Mouse (Mus musculus): Measurements from ENCODE around the gene Tubb1. TPM values are rescaled to one million over a fixed set of nuclear protein-coding genes. Genes with fewer than 3 reads are reported as not detected.

Gene Tubb1
- polyA plus RNA-seq, 1 experiment from 2014 or later = 2.7 TPM

- H3K4me3 ChIP-seq (ENCODE audit: low read length) = no peak overlapping the region
- no peaks in the 10 kb centered on the region for H3K27me3 ChIP-seq (ENCODE audit: insufficient read depth, low read length)
- H3K9me3 ChIP-seq (ENCODE audit: low read length) = no peaks in the 10 kb centered on the region
- H3K9ac ChIP-seq (replicated peaks; ENCODE audit: low read length) = no peak overlapping the region
- H3K4me1 ChIP-seq (ENCODE audit: insufficient read depth, low read length) = peaks cover 21% of the 10 kb centered on the region
- no peak overlapping the region for H3K27ac ChIP-seq (ENCODE audit: low read length)
- 60% methylated on average over 4 of the region's 4 CpGs for WGBS
- ATAC-seq (ENCODE audit: low FRiP score, low TSS enrichment) = no peak
- no peaks in the 10 kb centered on the region for H3K36me3 ChIP-seq (ENCODE audit: insufficient read depth, low read length)
- no peak overlapping the region for H3K4me2 ChIP-seq (replicated peaks; ENCODE audit: low read depth, low read length)
Observed at GRCm38 (mm10) chr2:174441898-174442297, 8.6 kb upstream of the Tubb1 start.

- H3K27ac ChIP-seq (ENCODE audit: low read length) = no peak overlapping the region
Observed at GRCm38 (mm10) chr2:174442460-174442859, 8.0 kb upstream of the Tubb1 start.

GRCm38 (mm10) chr2:174443046-174443445, 7.4 kb upstream of the Tubb1 start:
- Histone ChIP-seq H3K27ac (ENCODE audit: low read length) (no peak overlapping the region), H3K9ac (replicated peaks; ENCODE audit: low read length) (no peak overlapping the region), H3K36me3 (ENCODE audit: insufficient read depth, low read length) (no peaks in the 10 kb centered on the region), H3K27me3 (ENCODE audit: insufficient read depth, low read length) (no peaks in the 10 kb centered on the region), H3K4me3 (ENCODE audit: low read length) (no peak overlapping the region), H3K4me2 (replicated peaks; ENCODE audit: low read depth, low read length) (no peak overlapping the region), H3K9me3 (ENCODE audit: low read length) (no peaks in the 10 kb centered on the region), H3K4me1 (ENCODE audit: insufficient read depth, low read length) (peaks cover 17% of the 10 kb centered on the region)
- ATAC-seq (ENCODE audit: low FRiP score, low TSS enrichment) = no peak
- 46% methylated on average over 2 of the region's 2 CpGs for WGBS

More at GRCm38 (mm10) chr2:174442460-174442859, 8.0 kb upstream of the Tubb1 start:
- ATAC-seq (ENCODE audit: low FRiP score, low TSS enrichment) = no peak
- no peak overlapping the region for H3K9ac ChIP-seq (replicated peaks; ENCODE audit: low read length)
- no peaks in the 10 kb centered on the region for H3K9me3 ChIP-seq (ENCODE audit: low read length)
- H3K4me3 ChIP-seq (ENCODE audit: low read length) = no peak overlapping the region
- no peak overlapping the region for H3K4me2 ChIP-seq (replicated peaks; ENCODE audit: low read depth, low read length)
- 54% methylated on average over 9 of the region's 9 CpGs for WGBS
- no peaks in the 10 kb centered on the region for H3K27me3 ChIP-seq (ENCODE audit: insufficient read depth, low read length)
- peaks cover 21% of the 10 kb centered on the region for H3K4me1 ChIP-seq (ENCODE audit: insufficient read depth, low read length)
- no peaks in the 10 kb centered on the region for H3K36me3 ChIP-seq (ENCODE audit: insufficient read depth, low read length)

GRCm38 (mm10) chr2:174444359-174444758, 6.1 kb upstream of the Tubb1 start:
- H3K9ac ChIP-seq (replicated peaks; ENCODE audit: low read length) = no peak overlapping the region
- H3K36me3 ChIP-seq (ENCODE audit: insufficient read depth, low read length) = no peaks in the 10 kb centered on the region
- H3K27ac ChIP-seq (ENCODE audit: low read length) = no peak overlapping the region
- no peaks in the 10 kb centered on the region for H3K9me3 ChIP-seq (ENCODE audit: low read length)
- no peaks in the 10 kb centered on the region for H3K27me3 ChIP-seq (ENCODE audit: insufficient read depth, low read length)
- H3K4me3 ChIP-seq (ENCODE audit: low read length) = no peak overlapping the region
- peaks cover 6% of the 10 kb centered on the region; the same call in 1 of the 2 replicates for H3K4me1 ChIP-seq (ENCODE audit: insufficient read depth, low read length)
- no peak overlapping the region for H3K4me2 ChIP-seq (replicated peaks; ENCODE audit: low read depth, low read length)
- no peak for ATAC-seq (ENCODE audit: low FRiP score, low TSS enrichment)
- WGBS = 85% methylated on average over 7 of the region's 7 CpGs

GRCm38 (mm10) chr2:174445018-174445417, 5.5 kb upstream of the Tubb1 start:
- Histone ChIP-seq H3K4me2 (replicated peaks; ENCODE audit: low read depth, low read length) (no peak overlapping the region), H3K36me3 (ENCODE audit: insufficient read depth, low read length) (no peaks in the 10 kb centered on the region), H3K9me3 (ENCODE audit: low read length) (no peaks in the 10 kb centered on the region), H3K4me3 (ENCODE audit: low read length) (no peak overlapping the region), H3K4me1 (ENCODE audit: insufficient read depth, low read length) (peaks cover 6% of the 10 kb centered on the region; the same call in 1 of the 2 replicates), H3K9ac (replicated peaks; ENCODE audit: low read length) (no peak overlapping the region), H3K27me3 (ENCODE audit: insufficient read depth, low read length) (no peaks in the 10 kb centered on the region), H3K27ac (ENCODE audit: low read length) (no peak overlapping the region)
- 80% methylated on average over 6 of the region's 6 CpGs for WGBS
- ATAC-seq (ENCODE audit: low FRiP score, low TSS enrichment) = no peak

- WGBS = 53% methylated on average over 7 of the region's 7 CpGs
- Histone ChIP-seq H3K27me3 (ENCODE audit: insufficient read depth, low read length) (no peaks in the 10 kb centered on the region), H3K4me3 (ENCODE audit: low read length) (no peak overlapping the region), H3K9me3 (ENCODE audit: low read length) (no peaks in the 10 kb centered on the region), H3K9ac (replicated peaks; ENCODE audit: low read length) (no peak overlapping the region), H3K4me1 (ENCODE audit: insufficient read depth, low read length) (peaks cover 6% of the 10 kb centered on the region; the same call in 1 of the 2 replicates), H3K27ac (ENCODE audit: low read length) (no peak overlapping the region), H3K4me2 (replicated peaks; ENCODE audit: low read depth, low read length) (no peak overlapping the region), H3K36me3 (ENCODE audit: insufficient read depth, low read length) (no peaks in the 10 kb centered on the region)
- ATAC-seq (ENCODE audit: low FRiP score, low TSS enrichment) = no peak
Observed at GRCm38 (mm10) chr2:174446492-174446891, 4.0 kb upstream of the Tubb1 start.

- Histone ChIP-seq H3K36me3 (ENCODE audit: insufficient read depth, low read length) (no peaks in the 10 kb centered on the region), H3K9me3 (ENCODE audit: low read length) (no peaks in the 10 kb centered on the region), H3K4me2 (replicated peaks; ENCODE audit: low read depth, low read length) (no peak overlapping the region), H3K4me3 (ENCODE audit: low read length) (no peak overlapping the region), H3K27ac (ENCODE audit: low read length) (no peak overlapping the region), H3K27me3 (ENCODE audit: insufficient read depth, low read length) (no peaks in the 10 kb centered on the region), H3K4me1 (ENCODE audit: insufficient read depth, low read length) (peaks cover 6% of the 10 kb centered on the region; the same call in 1 of the 2 replicates), H3K9ac (replicated peaks; ENCODE audit: low read length) (no peak overlapping the region)
- ATAC-seq (ENCODE audit: low FRiP score, low TSS enrichment) = no peak
- WGBS = 70% methylated on average over 8 of the region's 8 CpGs
Observed at GRCm38 (mm10) chr2:174446905-174447304, 3.6 kb upstream of the Tubb1 start.

- Histone ChIP-seq H3K36me3 (ENCODE audit: insufficient read depth, low read length) (no peaks in the 10 kb centered on the region), H3K4me1 (ENCODE audit: insufficient read depth, low read length) (no peaks in the 10 kb centered on the region; the same call in 1 of the 2 replicates), H3K9ac (replicated peaks; ENCODE audit: low read length) (no peak overlapping the region), H3K4me3 (ENCODE audit: low read length) (no peak overlapping the region), H3K4me2 (replicated peaks; ENCODE audit: low read depth, low read length) (no peak overlapping the region), H3K9me3 (ENCODE audit: low read length) (no peaks in the 10 kb centered on the region), H3K27ac (ENCODE audit: low read length) (no peak overlapping the region), H3K27me3 (ENCODE audit: insufficient read depth, low read length) (no peaks in the 10 kb centered on the region)
- no peak for ATAC-seq (ENCODE audit: low FRiP score, low TSS enrichment)
- 85% methylated on average over 4 of the region's 4 CpGs for WGBS
Observed at GRCm38 (mm10) chr2:174448405-174448804, 2.1 kb upstream of the Tubb1 start.

- Histone ChIP-seq H3K27ac (ENCODE audit: low read length) (no peak overlapping the region), H3K4me3 (ENCODE audit: low read length) (no peak overlapping the region), H3K9ac (replicated peaks; ENCODE audit: low read length) (no peak overlapping the region), H3K36me3 (ENCODE audit: insufficient read depth, low read length) (no peaks in the 10 kb centered on the region), H3K4me2 (replicated peaks; ENCODE audit: low read depth, low read length) (no peak overlapping the region), H3K9me3 (ENCODE audit: low read length) (no peaks in the 10 kb centered on the region), H3K27me3 (ENCODE audit: insufficient read depth, low read length) (no peaks in the 10 kb centered on the region), H3K4me1 (ENCODE audit: insufficient read depth, low read length) (no peaks in the 10 kb centered on the region)
- ATAC-seq (ENCODE audit: low FRiP score, low TSS enrichment) = no peak
- WGBS = 74% methylated on average over 7 of the region's 7 CpGs
Observed at GRCm38 (mm10) chr2:174453681-174454080, 3.2 kb downstream of the Tubb1 start.

GRCm38 (mm10) chr2:174459365-174459764, 8.9 kb downstream of the Tubb1 start:
- Histone ChIP-seq H3K4me2 (replicated peaks; ENCODE audit: low read depth, low read length) (no peak overlapping the region), H3K4me3 (ENCODE audit: low read length) (no peak overlapping the region), H3K27me3 (ENCODE audit: insufficient read depth, low read length) (no peaks in the 10 kb centered on the region), H3K9ac (replicated peaks; ENCODE audit: low read length) (no peak overlapping the region), H3K9me3 (ENCODE audit: low read length) (no peaks in the 10 kb centered on the region), H3K36me3 (ENCODE audit: insufficient read depth, low read length) (peaks cover 27% of the 10 kb centered on the region), H3K4me1 (ENCODE audit: insufficient read depth, low read length) (peaks cover 10% of the 10 kb centered on the region), H3K27ac (ENCODE audit: low read length) (no peak overlapping the region)
- WGBS = 61% methylated on average over 2 of the region's 2 CpGs
- no peak for ATAC-seq (ENCODE audit: low FRiP score, low TSS enrichment)

Data from kidney, embryonic 16.5 days (tissue).